Mouse (Mus musculus) cerebellum, adult 9-11 months (tissue): ENCODE data around the gene Ttc19.
"Not testable (repeated sequence)": the region's sequence is repeated elsewhere in the genome, so short reads cannot be mapped to it uniquely, and the experiment has no call there.

Experiments used
- DNase-seq: peaks from one replicate; pipeline ENCODE4 v3.0.0; 2022

The Ttc19 gene

GRCm38 (mm10) chr11:62285020-62285419 lies 3.7 kb downstream of the Ttc19 start:
- no peak for DNase-seq

- no peak for DNase-seq
These were observed 6.4 kb downstream of the Ttc19 start for GRCm38 (mm10) chr11:62287700-62288099.

GRCm38 (mm10) chr11:62294121-62294520 lies 12.8 kb downstream of the Ttc19 start:
- no peak for DNase-seq

- no peak for DNase-seq
These were observed 17.6 kb downstream of the Ttc19 start for GRCm38 (mm10) chr11:62298883-62299282.

GRCm38 (mm10) chr11:62305866-62306265 lies 24.6 kb downstream of the Ttc19 start:
- DNase-seq, result no peak

- DNase-seq, result no peak
These were observed 28.0 kb downstream of the Ttc19 start for GRCm38 (mm10) chr11:62309296-62309695.

GRCm38 (mm10) chr11:62314984-62315383 lies 33.7 kb downstream of the Ttc19 start:
- DNase-seq, result no peak

GRCm38 (mm10) chr11:62317746-62318145 lies 36.5 kb downstream of the Ttc19 start:
- peak; percentile 67 for DNase-seq

- no peak for DNase-seq
These were observed 38.8 kb downstream of the Ttc19 start for GRCm38 (mm10) chr11:62320097-62320496.

- no peak for DNase-seq
These were observed 42.4 kb downstream of the Ttc19 start for GRCm38 (mm10) chr11:62323659-62324058.

- no peak for DNase-seq
These were observed 49.9 kb downstream of the Ttc19 start for GRCm38 (mm10) chr11:62331141-62331540.

- DNase-seq, result no peak
These were observed 51.0 kb downstream of the Ttc19 start for GRCm38 (mm10) chr11:62332228-62332627.

GRCm38 (mm10) chr11:62343002-62343401 lies 61.7 kb downstream of the Ttc19 start:
- DNase-seq, result no peak

- no peak for DNase-seq
These were observed 70.7 kb downstream of the Ttc19 start for GRCm38 (mm10) chr11:62351948-62352347.

GRCm38 (mm10) chr11:62355216-62355615 lies 73.9 kb downstream of the Ttc19 start:
- DNase-seq, result no peak

GRCm38 (mm10) chr11:62366879-62367278 lies 85.6 kb downstream of the Ttc19 start:
- no peak for DNase-seq

GRCm38 (mm10) chr11:62369924-62370323 lies 88.7 kb downstream of the Ttc19 start:
- DNase-seq, result no peak

- DNase-seq, result peak; percentile 35
These were observed 90.5 kb downstream of the Ttc19 start for GRCm38 (mm10) chr11:62371776-62372175.

- not testable (repeated sequence) for DNase-seq
These were observed 96.1 kb downstream of the Ttc19 start for GRCm38 (mm10) chr11:62377202-62377851.
